Mouse (Mus musculus): Measurements from ENCODE around the gene Mfn1.

- no peak for TF ChIP-seq GATA1 (IDR thresholded peaks at IDR 0.05; ENCODE audit: low read length)
- TF ChIP-seq TAL1 (IDR thresholded peaks at IDR 0.05; ENCODE audit: low read length): no peak
These were observed 776 bp downstream of the Mfn1 start for GRCm38 (mm10) chr3:32530041-32530440.
